Mouse (Mus musculus) skeletal muscle tissue, adult 2 months (tissue): ENCODE data around the gene Olfr250.
"Not testable (repeated sequence)": the region's sequence is repeated elsewhere in the genome, so short reads cannot be mapped to it uniquely, and the experiment has no call there.

ENCODE experiments used
- DNase-seq: peaks from one replicate; pipeline ENCODE4 v3.0.0-alpha.2; 2012; ENCODE audit warnings: low read depth, low spot score

Gene Olfr250

DNA sequence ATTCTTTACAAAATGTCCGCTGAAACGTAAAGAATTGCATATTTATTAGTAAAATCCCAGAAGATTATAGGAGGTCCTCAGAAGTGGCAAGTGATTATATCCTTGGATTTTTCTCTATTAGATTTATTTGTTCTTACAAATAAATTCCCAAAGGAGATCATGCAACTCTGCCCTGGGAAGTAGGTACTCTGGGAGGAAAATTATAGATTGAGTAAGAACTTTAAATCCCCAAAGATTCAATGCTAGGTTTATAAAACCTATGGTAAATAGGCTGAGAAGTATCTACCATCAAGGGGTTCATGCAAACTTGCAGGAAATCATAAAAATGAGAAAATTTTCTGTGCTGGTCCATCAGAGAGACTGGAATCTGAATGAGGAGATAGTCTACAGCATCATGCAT is at the start of gene Olfr250:
Olfr250 (plus strand) TSS at position 301 of the 400 bp plus-strand sequence.
- no peak for DNase-seq

GRCm38 (mm10) chr9:38328760-38329159 is 37.9 kb upstream of the Olfr250 start, which contains the start of gene Olfr25:
Gene Olfr25, plus strand, starts transcription at chr9:38329060.
- DNase-seq = no peak

DNA sequence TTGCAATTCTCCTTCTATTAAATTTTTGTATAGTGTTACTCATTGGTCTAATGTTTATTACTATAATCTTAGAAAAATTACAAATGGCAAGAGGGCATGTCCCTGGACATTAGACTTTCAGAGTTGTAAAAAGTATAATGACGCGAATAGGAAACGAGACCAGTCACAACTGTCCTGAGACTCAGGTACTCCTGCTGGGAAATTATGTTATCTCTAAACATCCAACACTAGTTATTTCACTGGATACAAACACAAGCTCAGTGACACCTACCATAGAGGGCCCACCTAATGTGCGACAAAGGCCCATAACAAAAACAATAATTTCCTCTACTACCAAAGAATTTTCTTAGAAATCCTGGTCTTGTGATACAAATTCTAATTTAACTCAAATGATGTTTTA is 18.6 kb upstream of the Olfr250 start, which contains the start of gene Olfr898:
Olfr898 (plus strand) TSS at position 301 of the 400 bp plus-strand sequence.
- no peak for DNase-seq

DNA sequence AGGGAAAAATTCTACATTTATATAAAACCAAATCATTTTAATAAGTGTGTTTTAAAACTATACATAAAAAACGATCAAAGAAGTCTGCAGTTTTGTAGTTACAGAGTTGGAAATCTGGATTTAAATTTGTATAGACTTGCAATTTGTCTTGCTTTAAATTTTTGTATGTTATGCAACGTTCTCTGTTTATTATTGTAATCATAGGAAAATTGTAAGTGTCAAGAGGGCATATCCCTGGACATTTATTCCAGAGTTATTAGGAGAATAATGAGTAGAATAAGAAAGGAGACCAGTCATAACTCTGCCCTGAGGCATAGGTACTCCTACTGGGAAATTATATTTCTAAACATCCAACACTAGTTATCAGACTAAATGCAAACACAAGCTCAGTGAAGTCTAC is 10.1 kb downstream of the Olfr250 start, which contains the start of gene Olfr251:
Olfr251 (plus strand) TSS at position 301 of the 400 bp plus-strand sequence.
- DNase-seq = no peak

GRCm38 (mm10) chr9:38401398-38401797 is 34.7 kb downstream of the Olfr250 start, which contains the start of gene Olfr147:
Gene Olfr147, plus strand, starts transcription at chr9:38401698.
- no peak for DNase-seq

- not testable (repeated sequence) for DNase-seq
These were observed 40.8 kb downstream of the Olfr250 start for GRCm38 (mm10) chr9:38407502-38407901.

DNA sequence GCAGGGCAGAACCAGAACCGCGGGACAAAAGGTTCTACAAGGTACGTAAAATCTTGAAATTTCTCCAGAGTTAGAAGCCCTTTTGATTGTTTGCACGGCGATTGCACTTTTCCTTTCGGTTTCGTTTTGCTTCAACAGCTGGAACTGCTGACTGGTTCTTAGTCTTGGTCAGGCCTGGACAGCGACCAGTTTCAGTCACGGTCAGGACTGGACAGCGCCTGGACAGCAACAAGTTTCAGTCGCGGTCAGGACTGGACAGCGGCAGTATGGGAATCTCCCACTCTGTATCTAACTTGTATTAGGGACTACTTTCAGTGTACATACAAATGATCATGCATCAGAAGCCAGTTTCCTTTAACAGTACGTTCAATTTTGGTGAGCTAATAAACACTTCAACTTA is 46.8 kb downstream of the Olfr250 start:
- DNase-seq = not testable (repeated sequence)
